In the genomic region with DNA sequence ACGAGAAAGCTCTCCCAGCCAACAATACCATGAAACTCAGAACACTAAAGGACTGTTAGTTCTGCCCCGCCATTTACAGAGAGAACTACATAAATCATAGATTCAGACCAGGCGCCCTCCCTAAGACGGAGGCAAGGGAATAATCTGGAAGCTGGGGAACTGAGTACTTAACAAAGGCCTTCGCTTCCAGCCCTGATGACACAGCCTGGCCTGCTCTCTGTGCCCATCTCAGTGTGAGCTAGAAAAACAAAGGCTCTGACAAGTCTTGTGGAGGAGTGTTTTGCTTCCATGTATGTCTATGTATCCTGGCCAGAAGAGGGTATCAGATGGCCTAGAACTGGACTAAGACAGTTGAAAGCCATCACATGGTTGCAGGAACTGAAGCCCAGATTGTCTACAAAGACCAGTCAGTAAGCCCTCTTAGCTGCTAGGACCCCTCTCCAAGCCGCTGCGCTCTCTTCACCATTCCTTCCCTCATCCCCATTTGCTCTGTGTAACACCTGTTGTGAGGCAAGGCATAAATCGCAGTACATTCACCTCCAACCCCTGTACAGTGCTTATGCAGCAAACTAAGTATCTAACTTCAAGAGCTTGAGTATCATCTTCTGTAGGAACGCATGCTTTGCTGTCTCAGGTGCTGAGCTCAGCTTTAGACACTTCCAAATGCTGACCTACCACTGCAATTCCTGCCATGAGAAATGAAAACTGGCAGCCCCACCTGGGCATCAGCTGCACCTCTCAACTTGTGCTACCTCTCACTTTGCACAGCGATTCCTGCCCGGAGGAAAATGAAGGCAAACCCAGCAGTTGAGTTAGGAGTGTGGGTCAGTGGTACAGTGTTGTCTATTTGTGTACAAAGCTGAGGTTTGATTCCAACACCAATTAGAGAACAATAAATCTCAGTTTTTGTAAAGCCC, we compare ENCODE assay signal across 8 mouse cellular contexts. TPM values are rescaled to one million over a fixed set of nuclear protein-coding genes. Genes with fewer than 3 reads are reported as not detected.
A peak's percentile ranks its signal among the peaks of the same experiment; 100 is the strongest.
DNase-seq lines count a peak whose midpoint lies in the region; ATAC-seq and TF ChIP-seq lines count a peak whose summit lies in the region.

No protein-coding gene starts in this region.

- H3K36me3 ChIP-seq in ES-Bruce4 (ENCODE audit: control insufficient read depth, insufficient read depth, low read length, poor library complexity, severe bottlenecking), result peaks cover 4% of the 10 kb centered on the region; the same call in 1 of the 2 replicates
- peaks cover 56% of the 10 kb centered on the region for H3K36me3 ChIP-seq in heart, postnatal 0 days (replicated peaks; ENCODE audit: control insufficient read depth, insufficient read depth, low read length)
- peaks cover 11% of the 10 kb centered on the region for H3K36me3 ChIP-seq in midbrain, embryonic 11.5 days (ENCODE audit: control insufficient read depth, insufficient read depth, low read length)

- 0 out of 2 replicates have a peak overlapping the region, but pooled peaks have one; percentile 27 for H3K9ac ChIP-seq in ES-Bruce4 (ENCODE audit: low read depth, poor library complexity, severe bottlenecking)
- no peak overlapping the region for H3K9ac ChIP-seq in heart, postnatal 0 days (replicated peaks; ENCODE audit: low read depth, low read length)
- H3K9ac ChIP-seq in midbrain, embryonic 11.5 days (ENCODE audit: low read length), result 0 out of 2 replicates have a peak overlapping the region, but pooled peaks have one; percentile 9

- H3K27ac ChIP-seq in ES-Bruce4 (ENCODE audit: insufficient read depth, low read length), result 0 out of 2 replicates have a peak overlapping the region, but pooled peaks have one; percentile 36
- H3K27ac ChIP-seq in heart, postnatal 0 days (ENCODE audit: low read depth), result peak overlapping the region; percentile 44
- H3K27ac ChIP-seq in midbrain, embryonic 11.5 days (ENCODE audit: low read depth, low read length), result 0 out of 2 replicates have a peak overlapping the region, but pooled peaks have one; percentile 35

- no peak for TF ChIP-seq POLR2A in ES-Bruce4 (IDR thresholded peaks at IDR 0.05; ENCODE audit: insufficient read depth, low read length)

- no peak for TF ChIP-seq EP300 in ES-Bruce4 (IDR thresholded peaks at IDR 0.05; ENCODE audit: insufficient read depth, low read depth, low read length)
- no peak for TF ChIP-seq EP300 in heart, postnatal 0 days (IDR thresholded peaks at IDR 0.05; ENCODE audit: low read depth)

- WGBS in heart, postnatal 0 days, result 85% methylated on average over 11 of the region's 11 CpGs
- 90% methylated on average over 11 of the region's 11 CpGs for WGBS in midbrain, embryonic 11.5 days

- H3K4me1 ChIP-seq in ES-Bruce4 (ENCODE audit: control insufficient read depth, insufficient read depth, low read length), result peaks cover 2% of the 10 kb centered on the region
- no peaks in the 10 kb centered on the region for H3K4me1 ChIP-seq in heart, postnatal 0 days (ENCODE audit: control insufficient read depth, insufficient read depth)
- H3K4me1 ChIP-seq in midbrain, embryonic 11.5 days (ENCODE audit: control insufficient read depth, insufficient read depth, low read length), result peaks cover 6% of the 10 kb centered on the region; the same call in 1 of the 2 replicates

- H3K4me3 ChIP-seq in ES-Bruce4 (ENCODE audit: low read depth, low read length), result no peak overlapping the region
- H3K4me3 ChIP-seq in heart, postnatal 0 days (ENCODE audit: low read depth, low read length), result no peak overlapping the region
- no peak overlapping the region for H3K4me3 ChIP-seq in midbrain, embryonic 11.5 days (ENCODE audit: low read depth, low read length)

- ATAC-seq in heart, postnatal 0 days (ENCODE audit: insufficient read depth, low read depth), result no peak
- ATAC-seq in midbrain, embryonic 11.5 days (ENCODE audit: low FRiP score), result no peak

- H3K4me2 ChIP-seq in heart, postnatal 0 days (ENCODE audit: low read depth, low read length), result no peak overlapping the region
- H3K4me2 ChIP-seq in midbrain, embryonic 11.5 days, result 0 out of 2 replicates have a peak overlapping the region, but pooled peaks have one; percentile 4

- DNase-seq in heart, adult 11 months, result peak; percentile 91
- no peak for DNase-seq in heart, adult 9 months (ENCODE audit: low spot score in 2 of 2)
- DNase-seq in heart, postnatal 0 days (ENCODE audit: low spot score), result no peak
- no peak for DNase-seq in midbrain, embryonic 11.5 days (ENCODE audit: low spot score, missing footprints)
- DNase-seq in urinary bladder, postnatal 4 days (ENCODE audit: low spot score in 2 of 2), result no peak
- DNase-seq in urinary bladder, postnatal 36 days (ENCODE audit: low spot score in 2 of 2), result no peak
- DNase-seq in natural killer cell, adult 2 months (ENCODE audit: low spot score in 2 of 2), result no peak

- no peaks in the 10 kb centered on the region for H3K9me3 ChIP-seq in ES-Bruce4 (replicated peaks; ENCODE audit: control insufficient read depth, insufficient read depth, low read length, poor library complexity, severe bottlenecking)
- no peaks in the 10 kb centered on the region for H3K9me3 ChIP-seq in heart, postnatal 0 days (replicated peaks; ENCODE audit: control insufficient read depth, low read length)
- H3K9me3 ChIP-seq in midbrain, embryonic 11.5 days (ENCODE audit: control insufficient read depth, low read length), result no peaks in the 10 kb centered on the region

- no peak for TF ChIP-seq CTCF in ES-Bruce4 (IDR thresholded peaks at IDR 0.05; ENCODE audit: low read depth, low read length)
- no peak for TF ChIP-seq CTCF in heart, postnatal 0 days (IDR thresholded peaks at IDR 0.05; ENCODE audit: low read depth)

- H3K27me3 ChIP-seq in ES-Bruce4 (ENCODE audit: control insufficient read depth, insufficient read depth, low read length, poor library complexity, severe bottlenecking), result no peaks in the 10 kb centered on the region
- H3K27me3 ChIP-seq in heart, postnatal 0 days (ENCODE audit: control insufficient read depth, insufficient read depth, low read length), result no peaks in the 10 kb centered on the region
- H3K27me3 ChIP-seq in midbrain, embryonic 11.5 days (ENCODE audit: control insufficient read depth, insufficient read depth, low read length), result no peaks in the 10 kb centered on the region

RNA-seq across cellular contexts. Expression of a gene that starts 20.1 kb away (rescaled TPM):
- 103 and 104 TPM in 2 replicates for polyA plus RNA-seq in ES-Bruce4 (2011; ENCODE audit: insufficient read depth, insufficient read length, low read depth, missing spikeins)
- 43.0 and 65.5 TPM in 2 replicates for total RNA-seq in heart, postnatal 0 days (2014; rRNA removed; ENCODE audit: low replicate concordance)
- polyA plus RNA-seq in heart, postnatal 0 days (2015; fragmentation: Nextera tagmentation; extraction: Ambion mirVana), result 31.1 and 32.2 TPM in 2 replicates
- 41.7 and 42.6 TPM in 2 replicates for polyA plus RNA-seq in midbrain, embryonic 11.5 days (2014; fragmentation: Nextera tagmentation; extraction: Ambion mirVana)
